Mouse (Mus musculus) left cerebral cortex, adult 8-10 months (tissue): Measurements from ENCODE around the gene Slc11a1. TPM values are rescaled to one million over a fixed set of nuclear protein-coding genes. Genes with fewer than 3 reads are reported as not detected.
"Not testable (repeated sequence)": the region's sequence is repeated elsewhere in the genome, so short reads cannot be mapped to it uniquely, and the experiment has no call there.

Experiments
- DNase-seq, 2 experiments: peaks; one replicate each; pipeline ENCODE4 v3.0.0; 2022; ENCODE audit warnings: low spot score in 2 of 2
- total RNA-seq, 4 experiments: library from RNA; stranded (reverse); gene quantifications; 2 replicates each; pipeline ENCODE4 v1.2.4; 2022

Gene Slc11a1
- total RNA-seq, 4 experiments from 2014 or later, result 3.8 to 35.1 (median 15.5) TPM

DNA sequence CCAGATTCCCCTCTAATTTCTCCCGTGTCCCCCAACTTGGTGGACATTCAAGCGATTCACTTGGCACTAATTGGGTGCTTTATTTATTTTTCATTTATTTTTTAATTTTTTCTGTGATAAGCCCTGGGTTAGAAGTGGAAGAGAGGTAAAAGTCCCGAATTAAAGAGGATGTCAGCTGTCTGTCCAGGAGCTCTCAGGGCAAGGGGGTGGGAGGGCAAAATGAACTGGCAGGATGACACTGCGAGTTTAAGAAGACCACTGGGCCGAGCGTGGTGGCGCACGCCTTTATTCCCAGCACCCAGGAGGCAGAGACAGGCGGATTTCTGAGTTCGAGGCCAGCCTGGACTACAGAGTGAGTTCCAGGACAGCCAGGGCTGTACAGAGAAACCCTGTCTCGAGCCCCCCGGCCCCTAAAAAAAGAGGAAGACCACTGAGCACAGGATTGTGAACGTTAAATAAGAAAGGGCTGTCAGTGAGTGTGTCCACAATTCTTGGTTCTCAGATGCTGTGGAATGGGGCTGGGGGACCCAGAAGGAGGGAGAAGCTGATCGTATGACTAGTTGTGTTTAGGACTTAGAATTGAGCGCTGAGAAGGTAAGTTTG lies 12.5 kb downstream of the Slc11a1 start:
- no peak for DNase-seq

DNA sequence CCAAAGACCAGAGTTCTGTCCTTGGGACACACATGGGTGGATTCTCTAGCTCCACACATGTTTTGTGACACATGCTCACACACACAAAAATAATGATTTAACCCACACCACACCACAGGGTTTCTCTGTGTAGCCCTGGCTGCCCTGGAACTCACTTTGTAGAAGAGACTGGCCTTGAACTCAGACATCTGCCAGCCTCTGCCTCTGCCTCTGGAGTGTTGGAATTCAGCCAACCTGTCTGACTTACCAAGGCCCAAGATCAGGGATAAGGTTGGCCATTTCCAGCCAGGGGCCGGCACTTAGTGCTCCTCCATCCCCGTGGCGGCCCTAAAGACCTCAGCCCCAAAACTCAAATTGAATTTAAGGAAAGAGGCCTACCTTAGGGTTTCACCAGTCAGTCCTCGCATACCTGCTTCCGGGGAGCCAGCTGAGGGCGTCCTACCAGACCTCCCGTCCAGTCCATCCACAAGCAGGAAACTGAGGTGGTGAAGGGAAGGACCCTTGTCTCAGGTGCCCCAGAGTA lies 13.5 kb downstream of the Slc11a1 start:
- no peak for DNase-seq

DNA sequence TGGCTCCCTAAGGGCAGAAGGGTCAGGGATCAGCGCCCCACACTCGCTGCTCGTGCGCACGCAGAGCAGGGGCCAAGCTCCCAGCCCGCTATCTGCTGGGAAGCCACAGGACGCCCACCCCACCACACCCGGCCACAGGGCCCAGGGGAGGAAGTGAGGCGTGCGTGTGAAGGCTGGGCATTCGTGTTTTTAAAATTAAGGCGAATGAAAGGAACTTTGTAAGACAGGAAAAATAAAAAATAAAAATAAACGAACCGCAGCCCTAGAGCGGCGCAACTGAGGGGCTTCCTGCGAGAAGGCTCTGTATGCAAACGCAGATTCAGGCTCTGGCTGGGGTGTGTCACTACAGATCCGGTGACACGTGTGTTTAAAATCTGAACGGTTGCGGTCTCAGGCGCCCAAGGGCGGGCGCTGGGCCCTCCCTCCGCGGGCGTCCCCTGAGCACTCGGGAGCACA lies 14.9 kb downstream of the Slc11a1 start:
- DNase-seq, result no peak

DNA sequence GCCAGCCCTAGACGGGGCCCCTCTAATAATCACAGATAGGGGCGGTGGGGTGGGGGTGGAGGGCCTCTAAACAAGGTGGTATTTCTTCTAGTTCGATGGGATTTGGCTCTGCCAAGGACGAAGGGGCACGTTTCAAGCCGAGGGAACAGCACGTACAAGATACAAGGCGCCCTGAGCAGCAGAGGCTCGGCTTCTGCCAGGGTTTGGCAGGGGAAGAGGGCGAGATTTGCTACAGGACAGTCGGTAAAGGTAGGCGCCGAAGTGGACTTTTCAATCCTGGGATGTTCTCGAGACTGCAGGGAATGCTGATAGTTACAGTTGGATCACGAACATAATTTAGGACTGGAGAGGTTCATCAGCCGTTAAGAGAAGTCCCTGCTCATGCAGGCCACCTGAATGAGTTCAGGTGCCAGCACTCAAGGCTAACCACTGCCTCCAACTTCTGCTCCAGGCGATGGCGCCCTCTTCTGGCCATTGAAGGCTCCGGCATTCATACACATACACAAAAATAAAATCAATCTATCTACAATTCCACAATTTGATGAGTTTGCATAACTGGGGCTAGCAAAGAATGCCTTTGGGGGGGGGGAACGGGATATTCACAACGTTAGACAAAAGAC lies 15.4 kb downstream of the Slc11a1 start:
- no peak for DNase-seq

DNA sequence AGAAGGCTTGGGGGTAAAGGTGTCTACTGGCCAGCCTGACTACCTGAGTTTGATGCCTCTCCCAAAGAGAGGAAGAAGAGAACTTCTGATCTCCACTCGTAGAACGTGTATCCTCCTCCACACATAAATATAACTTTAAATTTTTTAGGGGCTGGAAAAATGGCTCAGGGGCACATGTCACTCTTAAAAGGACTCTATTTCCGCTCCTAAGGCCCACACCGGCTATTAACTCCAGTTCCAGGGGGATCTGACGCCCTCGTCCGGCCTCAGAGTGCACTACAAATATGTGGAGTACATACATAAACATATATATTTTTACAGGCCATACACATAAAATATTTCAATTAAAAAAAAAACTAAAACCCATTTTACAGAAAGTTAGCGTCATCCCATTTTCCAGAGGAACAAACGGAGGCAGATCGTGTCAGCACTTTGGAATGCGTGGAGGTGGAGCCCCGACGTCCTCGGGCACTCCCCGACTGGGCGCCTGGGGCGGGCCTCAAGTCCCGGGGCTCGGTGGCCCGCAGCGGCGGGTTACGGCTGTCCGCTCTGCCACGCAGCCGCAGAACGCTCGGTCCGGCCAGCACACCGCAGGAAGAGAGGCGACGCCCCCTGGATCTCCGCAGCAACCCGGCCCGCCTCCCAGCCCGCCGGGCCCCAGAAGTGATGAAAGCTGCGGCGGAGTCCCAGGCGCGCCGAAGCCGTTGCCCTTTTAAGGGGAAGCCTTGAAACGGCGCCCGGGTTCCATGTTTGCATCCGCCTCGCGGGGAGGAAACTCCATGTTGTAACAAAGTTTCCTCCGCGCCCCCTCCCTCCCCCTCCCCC lies 16.1 kb downstream of the Slc11a1 start, which contains the start of gene Ctdsp1:
Gene Ctdsp1, plus strand, starts transcription at position 586 of the 825 bp plus-strand sequence.
- peak; percentile 95 for DNase-seq

DNA sequence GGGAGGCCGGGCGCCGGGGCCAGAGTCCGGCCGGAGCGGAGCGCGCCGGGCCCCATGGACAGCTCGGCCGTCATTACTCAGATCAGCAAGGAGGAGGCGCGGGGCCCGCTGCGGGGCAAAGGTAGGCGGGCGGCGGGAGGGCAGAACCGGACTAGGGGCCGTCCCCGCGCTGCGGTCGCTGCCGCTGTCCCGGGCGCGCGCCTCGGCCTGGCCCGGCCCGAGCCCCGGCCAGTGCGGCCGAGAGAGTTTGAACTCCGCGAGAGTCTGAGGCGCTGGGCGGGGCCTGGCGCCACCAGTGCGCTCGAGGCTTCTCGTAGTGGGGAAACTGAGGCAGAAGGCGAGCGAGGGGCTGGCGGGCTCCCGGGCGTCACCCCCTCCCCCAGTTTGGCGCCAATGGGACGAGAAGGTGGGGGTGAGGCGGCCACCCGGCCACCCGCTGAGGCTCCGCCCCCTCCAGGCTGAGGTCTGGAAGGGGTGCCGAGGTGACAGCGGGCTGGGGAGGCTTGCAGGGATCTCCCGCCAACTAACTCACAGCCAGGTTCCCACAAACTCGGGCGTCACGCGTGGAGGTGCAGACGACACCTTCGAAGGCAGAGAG lies 16.9 kb downstream of the Slc11a1 start:
- DNase-seq, result no peak

DNA sequence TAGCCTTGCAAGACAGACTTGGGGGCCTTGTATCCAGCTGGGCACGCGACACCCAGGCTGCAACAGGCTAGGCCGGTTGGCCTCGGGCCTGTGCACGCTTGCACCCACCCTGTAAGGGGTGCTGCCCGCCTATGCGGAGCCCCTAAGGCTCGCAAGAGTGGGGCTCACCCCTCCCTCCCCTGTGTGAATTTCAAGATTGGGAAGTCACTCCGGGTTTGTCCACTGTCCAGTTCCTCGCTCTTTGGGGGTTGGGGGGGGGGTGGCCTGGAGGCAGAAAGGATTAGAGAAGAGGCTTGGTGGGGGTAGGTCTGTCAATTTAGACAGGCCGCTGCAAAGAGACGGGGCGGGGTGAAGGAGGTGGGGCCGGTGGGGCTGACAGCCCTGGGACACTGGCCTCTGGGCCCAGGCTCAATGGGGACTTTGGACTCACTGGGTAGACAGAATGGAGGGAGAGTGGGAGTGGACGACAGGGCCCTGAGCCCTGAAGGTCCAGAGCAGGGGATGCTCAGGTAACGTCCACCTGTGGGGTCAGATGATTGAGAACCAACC lies 17.5 kb downstream of the Slc11a1 start:
- no peak for DNase-seq

DNA sequence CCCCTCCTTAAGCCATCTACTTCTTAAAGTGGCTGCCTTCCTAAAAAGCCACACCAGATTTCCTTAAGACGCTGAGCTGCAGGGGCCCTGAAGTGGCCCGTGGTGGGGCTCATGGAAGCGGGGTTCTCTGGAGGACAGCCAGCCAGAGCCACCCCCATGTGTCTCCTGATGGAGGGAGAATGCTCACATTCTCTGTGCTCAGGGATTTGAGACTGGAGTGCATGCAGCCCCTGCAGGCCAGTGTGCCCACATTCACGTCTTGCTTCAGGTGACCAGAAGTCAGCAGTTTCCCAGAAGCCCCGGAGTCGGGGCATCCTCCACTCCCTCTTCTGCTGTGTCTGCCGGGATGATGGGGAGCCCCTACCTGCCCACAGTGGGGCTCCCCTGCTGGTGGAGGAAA lies 18.0 kb downstream of the Slc11a1 start:
- DNase-seq, result no peak

DNA sequence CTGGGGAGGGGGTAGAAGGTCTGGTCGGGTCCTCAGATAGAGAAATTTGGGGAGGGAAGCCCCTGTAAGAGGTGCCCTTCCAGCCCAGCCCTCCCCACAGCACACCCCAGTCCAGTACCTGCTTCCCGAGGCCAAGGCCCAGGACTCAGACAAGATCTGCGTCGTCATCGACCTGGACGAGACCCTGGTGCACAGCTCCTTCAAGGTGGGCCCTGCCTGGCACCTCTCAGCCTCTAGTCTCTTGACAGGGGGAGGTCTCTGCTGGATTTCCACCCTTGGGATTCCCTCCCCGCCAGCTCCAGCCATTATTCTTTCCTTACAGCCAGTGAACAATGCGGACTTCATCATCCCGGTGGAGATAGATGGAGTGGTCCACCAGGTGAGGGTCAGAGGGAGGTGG lies 18.7 kb downstream of the Slc11a1 start:
- no peak for DNase-seq

DNA sequence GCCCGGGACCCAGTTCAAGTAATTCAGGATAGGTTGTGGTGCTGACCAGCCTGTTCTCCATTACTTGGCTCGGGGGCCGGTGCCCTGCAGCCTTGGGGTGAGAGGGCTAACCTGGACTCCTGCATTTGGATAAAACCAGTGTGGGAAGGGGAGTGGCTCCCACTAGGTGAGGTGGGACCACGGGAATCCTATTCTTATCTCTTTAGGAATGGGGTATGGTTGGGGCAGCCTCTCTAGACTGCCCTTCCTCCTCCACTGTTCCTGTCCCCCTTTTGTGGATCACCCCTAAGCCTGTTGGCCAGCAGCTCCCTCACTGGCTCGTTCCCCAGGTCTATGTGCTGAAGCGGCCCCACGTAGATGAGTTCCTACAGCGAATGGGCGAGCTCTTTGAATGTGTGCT lies 19.3 kb downstream of the Slc11a1 start:
- DNase-seq, result no peak

DNA sequence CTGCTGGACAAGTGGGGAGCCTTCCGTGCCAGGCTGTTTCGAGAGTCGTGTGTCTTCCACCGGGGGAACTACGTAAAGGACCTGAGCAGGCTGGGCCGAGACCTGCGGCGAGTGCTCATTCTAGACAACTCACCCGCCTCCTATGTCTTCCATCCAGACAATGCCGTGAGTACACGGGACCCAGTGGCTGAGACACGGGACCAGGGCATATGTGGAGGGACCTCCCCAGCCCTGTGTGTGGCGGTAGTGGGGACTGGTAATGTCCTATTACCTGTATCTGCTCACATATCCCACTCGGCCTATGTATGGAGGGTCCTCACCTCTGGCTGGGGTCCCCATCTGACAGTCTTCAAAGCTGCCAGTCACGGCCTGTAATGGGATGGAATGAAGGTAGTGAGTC lies 19.9 kb downstream of the Slc11a1 start:
- DNase-seq, result no peak

DNA sequence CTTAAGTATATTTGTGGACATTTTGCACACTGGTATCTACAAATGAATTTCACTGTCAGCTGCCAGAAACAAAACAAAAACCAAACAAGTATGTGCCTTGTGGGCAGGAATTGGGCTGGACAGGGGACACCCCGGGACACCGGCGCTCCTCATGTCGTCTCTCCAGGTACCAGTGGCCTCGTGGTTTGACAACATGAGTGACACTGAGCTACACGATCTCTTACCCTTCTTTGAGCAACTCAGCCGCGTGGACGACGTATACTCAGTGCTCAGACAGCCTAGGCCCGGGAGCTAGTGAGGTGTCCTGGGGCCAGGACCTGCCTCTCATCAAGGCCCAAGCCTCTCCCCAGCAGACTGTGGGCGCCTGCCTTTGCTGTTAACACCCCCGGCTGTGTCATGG lies 20.3 kb downstream of the Slc11a1 start:
- DNase-seq, result no peak

DNA sequence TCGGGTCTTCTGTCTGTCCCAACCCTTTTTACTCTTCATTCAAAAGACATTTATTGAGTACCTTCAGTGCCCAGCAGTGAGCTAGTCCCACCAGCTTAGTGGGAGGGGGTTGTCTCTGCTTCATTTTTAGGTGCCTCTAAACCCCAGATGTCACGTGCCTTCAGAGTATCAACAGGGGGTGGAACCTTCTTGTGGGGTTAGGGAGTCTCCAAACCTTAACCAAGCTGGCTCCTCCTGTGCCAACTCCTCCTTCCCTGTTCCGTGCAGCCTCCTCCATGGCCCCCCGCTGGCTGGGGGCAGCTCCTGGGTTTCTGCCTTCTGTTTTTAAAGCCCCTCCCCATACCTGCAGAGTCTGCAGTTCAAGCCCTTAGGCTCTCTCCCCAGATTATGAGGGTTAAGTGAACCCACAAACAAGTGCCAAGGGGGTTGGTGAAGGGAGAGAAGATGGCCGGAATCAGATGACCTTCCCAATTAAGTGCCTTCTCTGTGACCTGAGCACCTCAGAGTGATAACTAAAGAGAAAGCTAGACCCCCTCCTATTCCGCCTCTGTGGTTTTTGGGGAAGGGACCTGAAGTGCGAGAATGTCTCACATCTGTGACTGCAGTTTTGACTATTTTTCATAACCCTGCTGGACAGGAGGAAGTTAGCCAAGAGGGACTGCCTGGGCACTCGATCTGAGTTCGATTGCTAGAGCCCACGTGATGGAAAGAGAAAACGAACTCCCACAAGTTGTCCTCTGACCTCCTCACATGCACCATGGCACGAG lies 21.6 kb downstream of the Slc11a1 start:
- DNase-seq, result not testable (repeated sequence)

DNA sequence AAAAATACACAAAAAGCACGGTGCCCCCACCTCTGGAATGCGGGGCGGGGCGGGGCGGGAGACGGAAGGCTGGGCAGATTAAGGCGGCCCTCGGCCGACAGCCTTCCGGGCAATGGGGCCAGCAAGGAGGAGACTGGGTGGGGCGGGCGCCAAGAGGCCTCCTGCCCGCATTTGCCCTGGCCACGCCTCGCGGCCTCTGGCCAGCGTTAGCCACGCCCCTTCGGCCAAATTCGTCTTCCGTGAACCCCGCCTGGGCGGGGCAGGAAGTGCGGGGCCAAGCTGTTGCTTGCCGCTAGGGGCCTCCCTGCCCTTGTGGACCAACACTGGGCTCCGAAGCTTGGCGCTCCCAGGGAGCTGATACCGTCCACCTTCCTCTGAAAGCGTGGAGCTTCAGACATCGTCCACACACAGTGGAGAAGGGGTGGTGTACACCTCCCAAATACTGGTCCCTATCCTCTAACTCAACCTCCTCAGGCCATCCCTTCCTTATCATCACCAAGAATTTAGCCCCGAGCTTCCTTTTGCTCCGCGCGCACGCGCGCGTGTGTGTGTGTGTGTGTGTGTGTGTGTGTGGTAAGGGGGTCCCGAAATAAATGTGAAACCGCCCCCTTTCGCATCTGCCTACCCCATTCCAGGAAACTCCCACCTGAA lies 22.4 kb downstream of the Slc11a1 start:
- DNase-seq, result peak; percentile 75 to 90

DNA sequence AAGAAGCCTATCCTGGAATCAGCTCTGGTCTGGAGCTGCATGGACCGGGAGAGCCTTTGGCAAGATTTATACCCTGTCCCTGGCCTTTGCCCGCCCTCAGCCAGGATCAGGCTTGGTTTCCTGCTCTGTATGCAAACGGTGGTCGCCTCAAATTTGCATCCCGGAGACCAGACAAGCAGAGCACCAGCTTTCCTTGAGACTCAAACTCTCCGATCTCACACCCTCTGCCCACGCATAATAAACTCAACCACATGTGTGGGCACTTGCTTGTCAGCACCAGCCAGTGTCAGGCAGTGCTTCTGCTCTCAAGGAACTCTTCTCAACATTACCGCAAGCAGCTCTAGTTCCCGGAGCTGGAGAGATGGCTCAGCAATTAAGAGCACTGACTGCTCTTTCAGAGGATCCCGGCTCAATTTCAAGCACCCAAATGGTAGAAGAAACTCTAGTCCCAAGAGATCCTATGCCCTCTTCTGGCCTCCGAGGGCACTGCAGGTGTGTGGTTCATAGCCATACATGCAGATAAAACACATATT lies 23.0 kb downstream of the Slc11a1 start:
- peak; percentile 40 to 70 for DNase-seq

DNA sequence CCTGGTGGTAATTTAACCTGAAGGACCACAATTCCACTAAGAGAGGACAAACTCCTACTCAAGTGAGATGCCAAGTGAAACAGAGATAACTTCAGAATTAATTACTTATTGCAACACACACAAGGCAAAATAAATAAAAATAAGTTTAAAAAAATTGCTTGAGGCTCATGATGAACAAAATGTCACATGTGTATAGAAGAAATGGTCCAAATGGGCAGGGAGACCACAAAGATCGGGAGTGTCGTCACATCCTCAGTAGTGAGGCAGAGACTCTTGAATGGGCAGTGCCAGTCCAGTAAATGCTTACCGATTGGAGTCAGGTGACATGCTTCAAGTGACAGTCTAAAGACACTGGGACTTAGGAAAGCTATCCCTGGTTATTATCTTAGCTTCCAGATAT lies 25.5 kb downstream of the Slc11a1 start:
- DNase-seq, result no peak

DNA sequence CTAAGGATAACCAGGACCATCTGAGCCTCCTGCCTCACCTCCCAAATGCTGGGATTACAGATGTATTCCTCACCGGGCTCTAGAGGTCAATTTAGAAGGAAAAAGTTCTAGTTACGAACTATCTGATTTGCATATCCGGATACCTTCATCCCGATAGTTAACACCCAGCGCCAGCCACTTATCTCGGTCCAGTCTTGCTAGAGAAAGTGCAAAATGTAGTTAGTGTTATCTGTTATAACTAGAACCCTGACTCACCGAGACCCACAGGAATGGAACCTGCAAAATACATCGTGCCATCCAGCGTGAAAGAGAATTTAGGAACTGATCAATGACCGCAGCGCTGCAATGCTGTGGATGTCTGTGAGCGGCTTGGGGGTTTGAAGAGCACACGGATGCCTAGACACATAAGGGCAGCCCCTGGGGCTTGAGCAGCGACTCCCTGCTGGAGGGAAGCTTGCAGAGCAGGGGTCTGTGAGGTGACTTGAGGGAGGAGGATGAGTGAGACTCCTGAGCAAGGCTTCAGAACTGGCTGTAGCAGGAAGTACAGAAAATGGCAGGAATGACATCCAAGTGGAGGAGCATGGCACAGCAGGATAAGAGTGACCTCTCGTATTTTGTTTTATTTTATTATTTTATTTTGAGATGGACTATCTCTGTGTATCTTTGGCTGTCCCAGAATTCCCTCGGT lies 26.2 kb downstream of the Slc11a1 start:
- no peak for DNase-seq

DNA sequence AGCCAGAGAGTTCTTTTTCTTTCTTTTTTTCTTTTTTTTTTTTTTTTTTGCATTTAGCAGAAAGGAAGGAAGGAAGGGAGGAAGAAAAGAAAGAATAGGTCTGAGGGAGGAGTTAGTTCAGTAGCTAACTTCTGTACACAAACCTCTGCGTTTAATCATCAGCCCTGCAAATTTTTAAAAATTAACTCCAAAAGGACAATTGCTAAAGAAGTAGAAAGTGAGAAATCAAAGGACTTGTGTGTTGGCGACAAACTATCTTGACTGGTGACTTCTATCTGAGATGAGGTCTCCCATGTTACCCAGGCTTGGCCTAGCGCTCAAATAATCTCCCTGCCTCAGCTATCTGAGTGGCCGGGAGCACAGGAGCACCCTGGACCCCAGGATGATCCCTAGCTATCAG lies 29.2 kb downstream of the Slc11a1 start:
- no peak for DNase-seq
